Mouse (Mus musculus) neural tube, embryonic 14.5 days (tissue): ENCODE data around the gene Trpm5. TPM values are rescaled to one million over a fixed set of nuclear protein-coding genes. Genes with fewer than 3 reads are reported as not detected.

Experiments used
- ATAC-seq: fragments of 200-750 bp; cut with Nextera tagmentation; 2 replicates; pipeline ENCODE4 v1.8.0; 2017; ENCODE audit warnings: low read depth, mild to moderate bottlenecking, moderate TSS enrichment, moderate library complexity
- H3K27ac ChIP-seq: fragments of 300-500 bp; sonication (generic); 2 replicates; pipeline ENCODE4 v1.5.1; 2014; ENCODE audit warnings: low read depth, mild to moderate bottlenecking, control low read depth, low read length, moderate library complexity, mixed read lengths
- H3K27me3 ChIP-seq: fragments of 300-500 bp; sonication (generic); 2 replicates; pipeline ENCODE4 v1.6.1; 2014; ENCODE audit warnings: low read length; ENCODE audit not compliant: control insufficient read depth, insufficient read depth
- H3K36me3 ChIP-seq: fragments of 300-500 bp; sonication (generic); 2 replicates; pipeline ENCODE4 v1.6.1; 2014; ENCODE audit warnings: low read length, mixed read lengths; ENCODE audit not compliant: control insufficient read depth, insufficient read depth
- H3K4me1 ChIP-seq: fragments of 300-500 bp; sonication (generic); 2 replicates; pipeline ENCODE4 v1.6.1; 2014; ENCODE audit warnings: low read length; ENCODE audit not compliant: control insufficient read depth, insufficient read depth
- H3K4me2 ChIP-seq: fragments of 300-500 bp; sonication (generic); 2 replicates; pipeline ENCODE4 v1.6.1; 2014; ENCODE audit warnings: mild to moderate bottlenecking, low read depth, low read length, control low read depth
- H3K4me3 ChIP-seq: fragments of 300-500 bp; sonication (generic); 2 replicates; pipeline ENCODE4 v1.5.1; 2014; ENCODE audit warnings: low read depth, low read length, control low read depth, mixed read lengths
- H3K9ac ChIP-seq: fragments of 300-500 bp; sonication (generic); replicated peaks from 2 replicates; pipeline ENCODE4 v1.6.1; 2014; ENCODE audit warnings: low read depth, mild to moderate bottlenecking, control low read depth, low read length, mixed read lengths
- H3K9me3 ChIP-seq: fragments of 300-500 bp; sonication (generic); 2 replicates; pipeline ENCODE4 v1.6.1; 2016; ENCODE audit warnings: low read length; ENCODE audit not compliant: control insufficient read depth
- WGBS: fragments of 180-500 bp; shearing (Covaris S2); extraction: QIAGEN DNeasy Blood & Tissue Kit; methylation state at CpG from one replicate; pipeline ENCODE4 v1.1.7; 2014; 5-methylcytosine and 5-hydroxymethylcytosine counted together
- polyA plus RNA-seq: library from polyadenylated mRNA; unstranded; fragments of >200 nt; fragmentation: Nextera tagmentation; extraction: Ambion mirVana; gene quantifications from 2 replicates; pipeline ENCODE4 v1.2.1, GENCODE M21; 2014

Trpm5 gene
- 1.6 and 2.1 TPM in 2 replicates for polyA plus RNA-seq

- no peaks in the 10 kb centered on the region for H3K36me3 ChIP-seq
- no peak within 1 kb of the TSS for H3K9ac ChIP-seq
- no peak within 1 kb of the TSS for H3K27ac ChIP-seq
- no peak within 1 kb of the TSS for H3K4me3 ChIP-seq
- WGBS = 47% methylated on average over 10 of the region's 10 CpGs
- no peak within 1 kb of the TSS for H3K4me2 ChIP-seq
- no peaks in the 10 kb centered on the region for H3K9me3 ChIP-seq
- no peak for ATAC-seq
- H3K4me1 ChIP-seq = no peaks in the 10 kb centered on the region
- no peaks in the 10 kb centered on the region for H3K27me3 ChIP-seq
Measured at GRCm38 (mm10) chr7:143094592-143095553, at the start of gene Trpm5. Gene Trpm5 (minus strand): TSS chr7:143094642.

GRCm38 (mm10) chr7:143142680-143143079 is 48.2 kb upstream of the Trpm5 start:
- WGBS = 85% methylated on average over 2 of the region's 2 CpGs
- Histone ChIP-seq H3K36me3 (no peaks in the 10 kb centered on the region), H3K27ac (no peak overlapping the region), H3K9me3 (no peaks in the 10 kb centered on the region), H3K4me1 (no peaks in the 10 kb centered on the region), H3K4me3 (no peak overlapping the region), H3K4me2 (no peak overlapping the region), H3K27me3 (no peaks in the 10 kb centered on the region), H3K9ac (no peak overlapping the region)
- no peak for ATAC-seq

- Histone ChIP-seq H3K9ac (no peak overlapping the region), H3K4me2 (no peak overlapping the region), H3K27ac (no peak overlapping the region), H3K4me3 (no peak overlapping the region), H3K9me3 (no peaks in the 10 kb centered on the region), H3K27me3 (no peaks in the 10 kb centered on the region), H3K4me1 (no peaks in the 10 kb centered on the region), H3K36me3 (no peaks in the 10 kb centered on the region)
- 91% methylated on average over 4 of the region's 4 CpGs for WGBS
- no peak for ATAC-seq
Measured at GRCm38 (mm10) chr7:143139932-143140331, 45.5 kb upstream of the Trpm5 start.

- 31% methylated on average over 1 of the region's 1 CpGs for WGBS
- Histone ChIP-seq H3K4me2 (no peak overlapping the region), H3K4me3 (no peak overlapping the region), H3K27ac (no peak overlapping the region), H3K9me3 (no peaks in the 10 kb centered on the region), H3K4me1 (no peaks in the 10 kb centered on the region), H3K9ac (no peak overlapping the region), H3K27me3 (no peaks in the 10 kb centered on the region), H3K36me3 (no peaks in the 10 kb centered on the region)
- no peak for ATAC-seq
Measured at GRCm38 (mm10) chr7:143138789-143139188, 44.3 kb upstream of the Trpm5 start.

GRCm38 (mm10) chr7:143136561-143136960 is 42.1 kb upstream of the Trpm5 start:
- no peaks in the 10 kb centered on the region for H3K36me3 ChIP-seq
- H3K4me1 ChIP-seq = no peaks in the 10 kb centered on the region
- H3K27ac ChIP-seq = no peak overlapping the region
- no peak overlapping the region for H3K4me3 ChIP-seq
- H3K4me2 ChIP-seq = no peak overlapping the region
- no peaks in the 10 kb centered on the region for H3K9me3 ChIP-seq
- H3K27me3 ChIP-seq = no peaks in the 10 kb centered on the region
- WGBS = 69% methylated on average over 5 of the region's 5 CpGs
- ATAC-seq = no peak
- no peak overlapping the region for H3K9ac ChIP-seq

GRCm38 (mm10) chr7:143136125-143136524 is 41.7 kb upstream of the Trpm5 start:
- Histone ChIP-seq H3K4me1 (no peaks in the 10 kb centered on the region), H3K9ac (no peak overlapping the region), H3K27ac (no peak overlapping the region), H3K4me3 (no peak overlapping the region), H3K36me3 (no peaks in the 10 kb centered on the region), H3K4me2 (no peak overlapping the region), H3K9me3 (no peaks in the 10 kb centered on the region), H3K27me3 (no peaks in the 10 kb centered on the region)
- 75% methylated on average over 2 of the region's 2 CpGs for WGBS
- no peak for ATAC-seq

- no peak overlapping the region for H3K4me2 ChIP-seq
Measured at GRCm38 (mm10) chr7:143132815-143133214, 38.4 kb upstream of the Trpm5 start.

GRCm38 (mm10) chr7:143124902-143125301 is 30.5 kb upstream of the Trpm5 start:
- H3K4me1 ChIP-seq = 0 out of 2 replicates have a peak, but pooled peaks cover 6% of the 10 kb centered on the region
- H3K27me3 ChIP-seq = no peaks in the 10 kb centered on the region
- ATAC-seq = no peak
- no peaks in the 10 kb centered on the region for H3K36me3 ChIP-seq
- no peaks in the 10 kb centered on the region for H3K9me3 ChIP-seq
- 70% methylated on average over 3 of the region's 3 CpGs for WGBS
- H3K9ac ChIP-seq = no peak overlapping the region
- no peak overlapping the region for H3K4me3 ChIP-seq
- no peak overlapping the region for H3K4me2 ChIP-seq
- H3K27ac ChIP-seq = no peak overlapping the region

More at GRCm38 (mm10) chr7:143132815-143133214, 38.4 kb upstream of the Trpm5 start:
- Histone ChIP-seq H3K4me3 (no peak overlapping the region), H3K9me3 (no peaks in the 10 kb centered on the region), H3K9ac (no peak overlapping the region), H3K4me1 (no peaks in the 10 kb centered on the region), H3K36me3 (no peaks in the 10 kb centered on the region), H3K27ac (no peak overlapping the region), H3K27me3 (no peaks in the 10 kb centered on the region)
- no peak for ATAC-seq
- 86% methylated on average over 5 of the region's 5 CpGs for WGBS
